Mouse (Mus musculus): Measurements from ENCODE around the gene Tbx5. TPM values are rescaled to one million over a fixed set of nuclear protein-coding genes. Genes with fewer than 3 reads are reported as not detected.

The Tbx5 gene
- polyA plus RNA-seq, 1 experiment from 2014 or later = 51.5 TPM

DNA sequence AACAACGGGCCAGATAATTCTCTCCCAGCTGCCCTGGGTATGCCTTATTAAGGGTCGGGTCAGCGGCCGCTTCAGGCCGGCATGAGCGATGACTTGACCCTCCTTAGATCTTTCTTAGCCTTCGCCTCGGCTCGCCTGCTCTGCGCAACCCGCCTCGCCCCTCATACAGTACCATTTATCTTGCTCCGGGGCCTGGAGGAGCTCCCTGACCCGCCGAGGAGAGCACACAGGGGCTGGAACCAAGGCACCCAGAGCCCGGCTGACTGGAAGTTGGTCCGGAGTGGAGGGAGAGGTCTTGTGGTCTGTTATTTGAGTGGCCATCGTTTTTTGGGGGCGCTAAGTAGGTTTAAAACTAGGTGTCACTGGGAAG, 4.8 kb downstream of the Tbx5 start:
- Histone ChIP-seq H3K9ac (peak overlapping the region; percentile 93), H3K27ac (peak overlapping the region; percentile 98), H3K4me3 (peak overlapping the region; percentile 64), H3K27me3 (peaks cover 89% of the 10 kb centered on the region), H3K36me3 (peaks cover 14% of the 10 kb centered on the region), H3K4me1 (peaks cover 27% of the 10 kb centered on the region), H3K9me3 (no peaks in the 10 kb centered on the region), H3K4me2 (replicated peaks) (peak overlapping the region; percentile 76)
- no peak for ATAC-seq (ENCODE audit: low FRiP score, low read depth)
- 1% methylated on average over 19 of the region's 19 CpGs for WGBS

DNA sequence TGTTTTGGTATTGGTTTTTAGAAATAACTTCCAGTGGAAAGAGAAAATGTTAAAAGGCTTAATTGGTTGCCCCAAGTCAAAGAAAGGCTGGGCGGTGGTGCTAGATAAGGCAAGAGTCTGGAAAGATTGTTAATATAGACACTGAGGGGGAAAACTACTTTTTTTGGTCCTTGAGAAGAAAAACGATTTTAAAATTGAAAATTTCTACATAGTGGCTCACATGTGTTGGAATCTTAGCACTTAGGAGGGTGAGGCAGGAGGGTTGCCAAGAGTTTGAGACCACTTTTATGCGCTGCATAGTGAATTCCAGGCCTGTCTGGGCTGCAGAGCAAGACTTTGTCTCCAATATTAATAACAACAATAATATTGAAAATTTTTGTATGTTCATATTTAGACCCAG, 5.4 kb downstream of the Tbx5 start:
- Histone ChIP-seq H3K36me3 (peaks cover 17% of the 10 kb centered on the region), H3K27ac (peak overlapping the region; percentile 98), H3K9me3 (no peaks in the 10 kb centered on the region), H3K9ac (peak overlapping the region; percentile 93), H3K4me2 (replicated peaks) (peak overlapping the region; percentile 76), H3K4me1 (peaks cover 32% of the 10 kb centered on the region), H3K27me3 (peaks cover 89% of the 10 kb centered on the region), H3K4me3 (peak overlapping the region; percentile 64)
- 11% methylated on average over 3 of the region's 3 CpGs for WGBS
- ATAC-seq (ENCODE audit: low FRiP score, low read depth) = no peak

DNA sequence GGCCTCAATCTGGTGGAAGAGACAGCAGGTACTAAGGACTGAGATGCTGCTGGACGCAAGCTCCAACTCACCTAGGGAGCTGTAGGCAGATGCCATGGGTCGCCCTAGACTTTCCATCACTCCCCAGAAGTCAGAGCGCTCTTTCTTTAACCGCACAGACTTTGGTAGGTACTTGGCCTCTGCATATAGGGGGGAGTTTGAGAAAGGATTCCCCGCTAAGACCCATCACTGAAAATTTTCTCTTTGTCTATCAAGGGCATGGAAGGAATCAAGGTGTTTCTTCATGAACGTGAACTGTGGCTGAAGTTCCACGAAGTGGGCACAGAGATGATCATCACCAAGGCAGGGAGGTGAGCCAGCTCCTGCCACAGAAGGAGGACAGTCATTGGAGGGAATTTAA, 6.0 kb downstream of the Tbx5 start:
- WGBS = 4% methylated on average over 7 of the region's 7 CpGs
- Histone ChIP-seq H3K9ac (peak overlapping the region; percentile 93), H3K9me3 (no peaks in the 10 kb centered on the region), H3K36me3 (peaks cover 17% of the 10 kb centered on the region), H3K4me2 (replicated peaks) (peak overlapping the region; percentile 76), H3K4me1 (peaks cover 37% of the 10 kb centered on the region), H3K27ac (peak overlapping the region; percentile 98), H3K27me3 (peaks cover 89% of the 10 kb centered on the region), H3K4me3 (peak overlapping the region; percentile 64)
- no peak for ATAC-seq (ENCODE audit: low FRiP score, low read depth)

DNA sequence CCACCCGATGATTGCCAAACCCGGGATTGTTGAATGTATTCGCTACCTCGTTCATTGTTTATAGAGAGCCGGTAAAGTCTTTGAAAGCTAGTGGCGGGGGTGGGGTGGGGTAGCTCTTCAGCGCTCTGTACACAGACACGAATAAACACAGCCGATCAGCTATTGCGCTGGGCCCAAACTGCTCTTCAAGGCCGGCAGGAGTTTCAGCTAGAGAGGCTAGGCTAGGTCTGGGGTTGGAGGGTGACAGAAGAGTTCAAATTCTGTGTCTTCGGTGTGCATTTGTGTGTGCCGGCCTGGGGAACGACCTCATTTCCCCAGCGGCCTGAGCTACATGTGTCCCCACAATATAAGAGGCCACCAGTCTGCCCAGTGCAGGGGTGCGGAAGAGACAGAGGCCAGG, 6.7 kb downstream of the Tbx5 start:
- H3K36me3 ChIP-seq = peaks cover 17% of the 10 kb centered on the region
- peak overlapping the region; percentile 93 for H3K9ac ChIP-seq
- H3K9me3 ChIP-seq = no peaks in the 10 kb centered on the region
- H3K27ac ChIP-seq = peak overlapping the region; percentile 98
- H3K4me2 ChIP-seq (replicated peaks) = peak overlapping the region; percentile 76
- no peak for ATAC-seq (ENCODE audit: low FRiP score, low read depth)
- H3K4me1 ChIP-seq = peaks cover 37% of the 10 kb centered on the region
- H3K4me3 ChIP-seq = peak overlapping the region; percentile 64
- peaks cover 88% of the 10 kb centered on the region for H3K27me3 ChIP-seq
- WGBS = 2% methylated on average over 16 of the region's 16 CpGs

DNA sequence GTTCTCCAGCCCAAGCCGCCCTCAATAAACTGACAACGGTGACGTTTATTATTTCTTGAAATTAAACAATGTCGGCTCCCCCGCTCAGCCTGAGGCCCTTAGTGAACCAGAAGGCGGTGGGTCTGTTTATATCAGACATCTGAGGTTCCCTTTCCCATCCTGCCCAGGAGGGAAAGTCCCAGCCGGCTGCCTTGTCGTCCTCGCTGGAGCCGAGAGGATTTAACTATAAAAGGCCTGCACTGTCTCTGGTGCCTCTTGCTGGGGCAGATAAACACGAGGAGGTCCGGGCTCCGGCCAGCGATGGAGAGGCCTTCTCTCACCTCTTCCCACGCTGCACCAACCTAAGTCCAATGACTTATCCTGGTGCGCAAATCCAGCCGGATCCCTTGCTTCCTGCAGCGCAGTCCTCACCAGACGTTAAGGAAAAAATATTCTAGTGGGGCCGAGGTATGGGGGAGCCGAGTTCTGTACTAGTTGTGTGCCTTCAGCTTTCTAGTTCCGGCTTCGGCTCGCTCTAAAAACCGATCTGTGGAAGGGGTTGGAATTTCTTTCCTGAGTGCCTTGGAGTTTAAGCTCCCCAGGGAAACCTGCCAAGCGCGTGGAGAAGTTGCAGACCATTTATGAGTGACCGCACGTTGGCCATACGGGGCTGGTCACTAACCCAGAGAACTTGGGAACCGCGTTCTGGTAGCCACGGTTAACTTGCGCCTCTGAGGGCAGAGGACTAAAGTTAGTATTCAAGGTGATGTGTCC, 7.3 kb downstream of the Tbx5 start:
- H3K4me1 ChIP-seq = peaks cover 41% of the 10 kb centered on the region
- H3K9ac ChIP-seq = peak overlapping the region; percentile 93
- peaks cover 17% of the 10 kb centered on the region for H3K36me3 ChIP-seq
- 1% methylated on average over 34 of the region's 34 CpGs for WGBS
- peaks cover 87% of the 10 kb centered on the region for H3K27me3 ChIP-seq
- peak overlapping the region; percentile 98 for H3K27ac ChIP-seq
- no peak for ATAC-seq (ENCODE audit: low FRiP score, low read depth)
- peak overlapping the region; percentile 76 for H3K4me2 ChIP-seq (replicated peaks)
- H3K9me3 ChIP-seq = no peaks in the 10 kb centered on the region
- H3K4me3 ChIP-seq = peak overlapping the region; percentile 64

DNA sequence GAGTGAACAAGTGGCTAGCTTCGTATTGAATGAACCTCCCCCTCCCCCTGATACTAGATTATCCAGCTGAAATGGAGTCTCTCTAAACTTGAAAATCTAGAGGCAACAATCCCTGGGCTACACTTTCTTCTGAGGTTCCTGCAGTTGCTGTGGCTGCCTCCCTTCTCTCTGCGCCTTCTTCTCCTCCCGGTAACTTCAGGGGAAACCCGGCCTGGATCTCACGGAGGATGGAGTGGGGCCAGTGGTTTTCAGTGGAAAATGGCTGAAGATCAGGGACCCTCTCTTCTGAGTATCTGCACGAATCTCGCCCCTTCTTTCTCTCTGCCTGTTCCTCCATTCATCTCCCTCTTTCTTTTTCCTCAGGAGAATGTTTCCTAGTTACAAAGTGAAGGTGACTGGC, 7.9 kb downstream of the Tbx5 start:
- H3K9me3 ChIP-seq = no peaks in the 10 kb centered on the region
- H3K27me3 ChIP-seq = peaks cover 85% of the 10 kb centered on the region
- peak overlapping the region; percentile 64 for H3K4me3 ChIP-seq
- H3K27ac ChIP-seq = peak overlapping the region; percentile 98
- H3K4me2 ChIP-seq (replicated peaks) = peak overlapping the region; percentile 76
- peak overlapping the region; percentile 93 for H3K9ac ChIP-seq
- H3K4me1 ChIP-seq = peaks cover 47% of the 10 kb centered on the region
- WGBS = under 1% methylated on average over 7 of the region's 7 CpGs
- H3K36me3 ChIP-seq = peaks cover 20% of the 10 kb centered on the region
- ATAC-seq (ENCODE audit: low FRiP score, low read depth) = no peak

GRCm38 (mm10) chr5:119841634-119842420, 9.4 kb downstream of the Tbx5 start:
- Histone ChIP-seq H3K9me3 (no peaks in the 10 kb centered on the region), H3K4me3 (peak overlapping the region; percentile 46), H3K4me1 (peaks cover 57% of the 10 kb centered on the region), H3K4me2 (replicated peaks) (peak overlapping the region; percentile 76), H3K27ac (peak overlapping the region; percentile 85), H3K27me3 (peaks cover 87% of the 10 kb centered on the region), H3K9ac (peak overlapping the region; percentile 93), H3K36me3 (peaks cover 26% of the 10 kb centered on the region)
- no peak for ATAC-seq (ENCODE audit: low FRiP score, low read depth)
- WGBS = 5% methylated on average over 25 of the region's 26 CpGs

GRCm38 (mm10) chr5:119842701-119843393, 10.4 kb downstream of the Tbx5 start:
- H3K4me2 ChIP-seq (replicated peaks) = peak overlapping the region; percentile 76
- peak overlapping the region; percentile 46 for H3K4me3 ChIP-seq
- no peak for ATAC-seq (ENCODE audit: low FRiP score, low read depth)
- no peaks in the 10 kb centered on the region for H3K9me3 ChIP-seq
- peaks cover 84% of the 10 kb centered on the region for H3K27me3 ChIP-seq
- H3K9ac ChIP-seq = peak overlapping the region; percentile 93
- peak overlapping the region; percentile 85 for H3K27ac ChIP-seq
- 14% methylated on average over 4 of the region's 4 CpGs for WGBS
- H3K4me1 ChIP-seq = peaks cover 67% of the 10 kb centered on the region
- H3K36me3 ChIP-seq = peaks cover 26% of the 10 kb centered on the region

GRCm38 (mm10) chr5:119843394-119843777, 10.9 kb downstream of the Tbx5 start:
- peak overlapping the region; percentile 93 for H3K9ac ChIP-seq
- H3K9me3 ChIP-seq = no peaks in the 10 kb centered on the region
- WGBS = 1% methylated on average over 8 of the region's 8 CpGs
- peaks cover 26% of the 10 kb centered on the region for H3K36me3 ChIP-seq
- peaks cover 72% of the 10 kb centered on the region for H3K4me1 ChIP-seq
- H3K27ac ChIP-seq = peak overlapping the region; percentile 85
- peaks cover 79% of the 10 kb centered on the region for H3K27me3 ChIP-seq
- H3K4me2 ChIP-seq (replicated peaks) = peak overlapping the region; percentile 76
- peak overlapping the region; percentile 46 for H3K4me3 ChIP-seq
- no peak for ATAC-seq (ENCODE audit: low FRiP score, low read depth)

DNA sequence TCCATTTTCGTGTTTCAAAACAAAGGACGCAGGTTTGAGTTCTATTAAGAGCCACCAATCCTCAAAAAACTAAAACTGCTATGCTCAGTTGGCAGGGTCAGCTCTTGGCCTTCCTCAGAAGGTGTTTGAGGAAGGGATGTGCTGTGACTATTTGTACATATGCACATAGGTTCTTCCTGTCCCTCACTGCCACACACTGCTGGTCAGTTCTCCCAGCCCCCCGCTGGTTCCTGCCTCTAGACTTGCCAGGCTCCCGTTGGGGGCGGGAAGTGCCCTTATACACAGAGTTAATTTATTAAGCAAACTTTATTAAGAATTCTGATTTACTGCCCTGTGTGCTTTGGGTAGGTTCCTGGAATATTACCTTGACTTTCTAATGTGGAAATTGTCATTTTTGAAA, 11.9 kb downstream of the Tbx5 start:
- Histone ChIP-seq H3K9ac (peak overlapping the region; percentile 66), H3K9me3 (no peaks in the 10 kb centered on the region), H3K4me2 (replicated peaks) (peak overlapping the region; percentile 76), H3K36me3 (peaks cover 27% of the 10 kb centered on the region), H3K27ac (peak overlapping the region; percentile 85), H3K4me3 (peak overlapping the region; percentile 46), H3K4me1 (peaks cover 72% of the 10 kb centered on the region), H3K27me3 (peaks cover 69% of the 10 kb centered on the region)
- WGBS = 4% methylated on average over 5 of the region's 5 CpGs
- no peak for ATAC-seq (ENCODE audit: low FRiP score, low read depth)

DNA sequence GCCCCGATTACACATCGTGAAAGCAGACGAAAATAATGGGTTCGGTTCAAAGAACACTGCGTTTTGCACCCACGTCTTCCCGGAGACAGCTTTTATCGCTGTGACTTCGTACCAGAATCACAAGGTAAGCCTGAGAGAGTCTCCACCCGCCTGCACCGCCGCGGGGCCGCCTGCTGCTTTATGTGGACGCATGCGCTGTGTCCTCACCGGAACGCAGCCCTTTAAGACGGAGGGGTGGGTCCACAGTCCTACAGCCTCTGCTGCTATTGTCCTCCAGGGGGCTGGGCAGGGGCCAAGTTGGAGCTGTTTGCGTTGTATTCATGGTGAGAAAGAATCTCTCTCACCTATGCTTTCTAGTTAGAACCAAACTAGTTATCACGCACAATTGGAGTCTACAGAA, 12.5 kb downstream of the Tbx5 start:
- Histone ChIP-seq H3K36me3 (peaks cover 27% of the 10 kb centered on the region), H3K4me2 (replicated peaks) (peak overlapping the region; percentile 76), H3K4me3 (peak overlapping the region; percentile 46), H3K4me1 (peaks cover 65% of the 10 kb centered on the region), H3K9me3 (no peaks in the 10 kb centered on the region), H3K9ac (peak overlapping the region; percentile 46), H3K27me3 (peaks cover 68% of the 10 kb centered on the region), H3K27ac (peak overlapping the region; percentile 69; the same call in 1 of the 2 replicates)
- peak; percentile 80; the same call in 1 of the 2 replicates for ATAC-seq (ENCODE audit: low FRiP score, low read depth)
- under 1% methylated on average over 21 of the region's 21 CpGs for WGBS

- Histone ChIP-seq H3K4me2 (replicated peaks) (no peak overlapping the region), H3K9ac (no peak overlapping the region), H3K4me1 (no peaks in the 10 kb centered on the region), H3K27ac (no peak overlapping the region), H3K4me3 (no peak overlapping the region), H3K9me3 (no peaks in the 10 kb centered on the region), H3K36me3 (peaks cover 83% of the 10 kb centered on the region), H3K27me3 (0 out of 2 replicates have a peak, but pooled peaks cover 8% of the 10 kb centered on the region)
- WGBS = 55% methylated on average over 4 of the region's 4 CpGs
- no peak for ATAC-seq (ENCODE audit: low FRiP score, low read depth)
Observed at GRCm38 (mm10) chr5:119857052-119857451, 24.6 kb downstream of the Tbx5 start.
